Mouse (Mus musculus): ENCODE data around the gene Lrrc20. TPM values are rescaled to one million over a fixed set of nuclear protein-coding genes. Genes with fewer than 3 reads are reported as not detected.

The Lrrc20 gene
- polyA plus RNA-seq, 1 experiment from 2014 or later, result 5.7 TPM

DNA sequence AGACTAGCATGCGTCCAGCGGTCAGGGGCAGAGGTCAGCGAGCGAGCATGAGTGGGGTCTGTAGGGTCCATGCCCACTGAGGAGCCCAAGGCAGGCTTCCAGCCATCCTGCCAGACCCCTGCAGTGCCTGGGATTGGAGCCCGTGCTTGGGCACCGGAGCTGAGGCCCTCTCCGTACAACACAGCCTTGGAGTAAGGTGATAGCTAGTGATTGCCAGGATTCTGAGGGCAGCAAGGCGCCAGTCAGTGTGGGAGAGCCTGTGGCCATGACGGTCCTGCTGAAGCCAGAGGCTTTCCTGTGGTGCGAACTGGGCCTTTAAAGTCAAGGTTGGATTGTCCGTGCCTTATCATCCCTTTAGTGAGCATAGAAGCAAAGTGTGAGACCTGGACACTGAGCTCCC lies 9.2 kb downstream of the Lrrc20 start:
- Histone ChIP-seq H3K4me3 (ENCODE audit: inconsistent target) (no peak overlapping the region), H3K79me2 (ENCODE audit: inconsistent target) (no peaks in the 10 kb centered on the region), H3K36me3 (ENCODE audit: inconsistent target) (no peaks in the 10 kb centered on the region), H3K27ac (no peak overlapping the region)
- 96% methylated on average over 11 of the region's 11 CpGs for WGBS (ENCODE audit: missing documents)

GRCm38 (mm10) chr10:61486551-61487339 lies 11.1 kb downstream of the Lrrc20 start:
- Histone ChIP-seq H3K4me3 (ENCODE audit: inconsistent target) (no peak overlapping the region), H3K27ac (no peak overlapping the region), H3K36me3 (ENCODE audit: inconsistent target) (no peaks in the 10 kb centered on the region), H3K79me2 (ENCODE audit: inconsistent target) (no peaks in the 10 kb centered on the region)
- WGBS (ENCODE audit: missing documents), result 97% methylated on average over 8 of the region's 8 CpGs

GRCm38 (mm10) chr10:61488522-61489110 lies 13.0 kb downstream of the Lrrc20 start:
- Histone ChIP-seq H3K79me2 (ENCODE audit: inconsistent target) (no peaks in the 10 kb centered on the region), H3K4me3 (ENCODE audit: inconsistent target) (no peak overlapping the region), H3K36me3 (ENCODE audit: inconsistent target) (no peaks in the 10 kb centered on the region), H3K27ac (no peak overlapping the region)
- 99% methylated on average over 6 of the region's 6 CpGs for WGBS (ENCODE audit: missing documents)

DNA sequence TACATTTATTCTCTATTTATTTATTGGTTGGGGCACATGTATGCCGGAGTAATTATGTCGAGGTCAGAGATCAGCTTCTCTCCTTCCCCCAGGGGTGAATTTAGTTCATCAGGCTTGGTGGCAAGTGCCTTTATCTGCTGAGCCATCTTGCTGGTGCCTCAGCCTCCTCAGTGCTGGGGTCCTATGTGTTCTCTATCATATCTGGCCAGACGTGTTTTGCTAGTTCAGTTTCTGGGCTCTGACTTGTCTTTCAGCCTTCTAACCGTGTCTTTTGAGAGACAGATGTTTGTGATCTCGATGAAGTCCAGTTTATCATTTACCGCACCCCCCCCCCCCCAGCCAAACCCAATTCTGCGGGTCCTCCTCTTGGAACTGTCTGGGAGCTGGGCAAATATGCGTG lies 16.0 kb downstream of the Lrrc20 start:
- Histone ChIP-seq H3K36me3 (ENCODE audit: inconsistent target) (no peaks in the 10 kb centered on the region), H3K79me2 (ENCODE audit: inconsistent target) (no peaks in the 10 kb centered on the region), H3K27ac (no peak overlapping the region), H3K4me3 (ENCODE audit: inconsistent target) (no peak overlapping the region)
- 53% methylated on average over 8 of the region's 8 CpGs for WGBS (ENCODE audit: missing documents)

GRCm38 (mm10) chr10:61492040-61492439 lies 16.4 kb downstream of the Lrrc20 start:
- H3K4me3 ChIP-seq (ENCODE audit: inconsistent target), result no peak overlapping the region
- WGBS (ENCODE audit: missing documents), result 36% methylated on average over 10 of the region's 11 CpGs
- H3K79me2 ChIP-seq (ENCODE audit: inconsistent target), result no peaks in the 10 kb centered on the region
- no peaks in the 10 kb centered on the region for H3K36me3 ChIP-seq (ENCODE audit: inconsistent target)
- no peak overlapping the region for H3K27ac ChIP-seq

GRCm38 (mm10) chr10:61495461-61495860 lies 19.9 kb downstream of the Lrrc20 start:
- Histone ChIP-seq H3K4me3 (ENCODE audit: inconsistent target) (no peak overlapping the region), H3K36me3 (ENCODE audit: inconsistent target) (no peaks in the 10 kb centered on the region), H3K27ac (no peak overlapping the region), H3K79me2 (ENCODE audit: inconsistent target) (no peaks in the 10 kb centered on the region)
- WGBS (ENCODE audit: missing documents), result 84% methylated on average over 4 of the region's 4 CpGs

- Histone ChIP-seq H3K27ac (no peak overlapping the region), H3K79me2 (ENCODE audit: inconsistent target) (no peaks in the 10 kb centered on the region), H3K36me3 (ENCODE audit: inconsistent target) (no peaks in the 10 kb centered on the region), H3K4me3 (ENCODE audit: inconsistent target) (no peak overlapping the region)
- 68% methylated on average over 9 of the region's 9 CpGs for WGBS (ENCODE audit: missing documents)
Observed at GRCm38 (mm10) chr10:61496231-61496630, 20.6 kb downstream of the Lrrc20 start.

- Histone ChIP-seq H3K4me3 (ENCODE audit: inconsistent target) (no peak overlapping the region), H3K79me2 (ENCODE audit: inconsistent target) (no peaks in the 10 kb centered on the region), H3K27ac (no peak overlapping the region), H3K36me3 (ENCODE audit: inconsistent target) (no peaks in the 10 kb centered on the region)
- 92% methylated on average over 20 of the region's 20 CpGs for WGBS (ENCODE audit: missing documents)
Observed at GRCm38 (mm10) chr10:61499505-61500466, 24.2 kb downstream of the Lrrc20 start.

DNA sequence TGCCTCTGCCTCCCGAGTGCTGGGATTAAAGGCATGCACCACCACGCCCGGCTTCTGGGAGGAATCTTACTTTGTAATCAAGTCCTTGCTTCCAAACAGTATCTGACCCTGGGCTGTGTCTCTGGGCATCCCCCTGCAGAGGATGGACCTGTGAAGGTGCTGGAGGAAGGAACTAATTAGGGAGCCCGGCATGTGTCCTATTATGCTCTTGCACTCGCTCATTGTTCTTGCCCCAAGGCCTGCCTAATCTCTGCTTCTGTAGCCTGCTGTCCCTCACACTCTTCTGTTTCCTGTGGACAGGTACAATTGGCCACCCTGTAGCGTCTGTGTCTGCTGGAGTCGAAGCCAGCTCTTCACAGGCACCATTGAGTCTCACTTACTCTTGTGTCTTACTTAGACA lies 25.2 kb downstream of the Lrrc20 start:
- Histone ChIP-seq H3K27ac (no peak overlapping the region), H3K79me2 (ENCODE audit: inconsistent target) (no peaks in the 10 kb centered on the region), H3K4me3 (ENCODE audit: inconsistent target) (no peak overlapping the region), H3K36me3 (ENCODE audit: inconsistent target) (no peaks in the 10 kb centered on the region)
- 97% methylated on average over 7 of the region's 7 CpGs for WGBS (ENCODE audit: missing documents)

DNA sequence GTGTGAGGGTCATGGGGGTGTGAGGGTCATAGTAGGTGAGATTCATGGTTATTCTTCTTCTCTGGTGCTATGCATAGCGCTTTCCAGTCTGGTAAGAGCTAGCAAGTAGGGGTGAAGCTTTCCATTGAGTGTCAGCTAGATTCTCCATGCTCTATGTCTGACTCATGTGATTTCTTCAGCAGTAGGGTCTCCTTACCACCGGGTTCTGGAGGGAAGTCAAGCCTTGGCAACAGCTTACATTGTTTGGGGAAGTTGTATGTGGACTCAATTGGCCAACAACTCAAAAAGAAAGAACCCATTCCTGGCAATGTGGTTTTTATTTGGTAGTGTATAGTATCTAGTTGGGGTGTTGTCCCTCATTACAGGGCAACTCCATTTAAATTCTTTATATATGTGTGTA lies 28.5 kb downstream of the Lrrc20 start:
- 39% methylated on average over 2 of the region's 2 CpGs for WGBS (ENCODE audit: missing documents)
- H3K27ac ChIP-seq, result no peak overlapping the region
- H3K79me2 ChIP-seq (ENCODE audit: inconsistent target), result no peaks in the 10 kb centered on the region
- no peaks in the 10 kb centered on the region for H3K36me3 ChIP-seq (ENCODE audit: inconsistent target)
- H3K4me3 ChIP-seq (ENCODE audit: inconsistent target), result no peak overlapping the region

- no peak overlapping the region for H3K4me3 ChIP-seq (ENCODE audit: inconsistent target)
- no peak overlapping the region for H3K27ac ChIP-seq
- H3K36me3 ChIP-seq (ENCODE audit: inconsistent target), result no peaks in the 10 kb centered on the region
- H3K79me2 ChIP-seq (ENCODE audit: inconsistent target), result no peaks in the 10 kb centered on the region
- WGBS (ENCODE audit: missing documents), result 97% methylated on average over 7 of the region's 7 CpGs
Observed at GRCm38 (mm10) chr10:61506381-61507200, 31.0 kb downstream of the Lrrc20 start.

- no peak overlapping the region for H3K4me3 ChIP-seq (ENCODE audit: inconsistent target)
- WGBS (ENCODE audit: missing documents), result 90% methylated on average over 5 of the region's 5 CpGs
- H3K79me2 ChIP-seq (ENCODE audit: inconsistent target), result no peaks in the 10 kb centered on the region
- H3K27ac ChIP-seq, result no peak overlapping the region
- H3K36me3 ChIP-seq (ENCODE audit: inconsistent target), result no peaks in the 10 kb centered on the region
Observed at GRCm38 (mm10) chr10:61509873-61510272, 34.3 kb downstream of the Lrrc20 start.

DNA sequence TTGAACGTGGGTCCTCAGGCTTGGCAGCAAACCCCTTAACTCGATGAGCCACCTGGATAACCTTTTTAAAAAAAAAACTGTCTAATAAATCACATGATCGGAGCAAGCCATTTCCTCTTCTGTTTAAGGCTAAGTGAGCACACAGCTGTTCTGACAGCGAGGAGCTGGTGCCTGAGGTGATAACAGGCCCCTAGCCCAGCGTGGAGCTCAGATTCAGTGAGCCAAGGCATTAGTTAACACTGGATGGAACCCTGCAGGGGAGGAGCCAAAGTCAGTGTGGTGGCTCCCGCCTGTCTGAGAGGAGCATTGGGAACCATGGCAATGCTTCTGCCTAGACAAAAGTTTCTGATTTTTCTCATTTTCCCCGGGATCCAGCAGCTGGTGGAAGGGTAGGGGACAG lies 35.2 kb downstream of the Lrrc20 start:
- Histone ChIP-seq H3K79me2 (ENCODE audit: inconsistent target) (no peaks in the 10 kb centered on the region), H3K36me3 (ENCODE audit: inconsistent target) (no peaks in the 10 kb centered on the region), H3K27ac (no peak overlapping the region), H3K4me3 (ENCODE audit: inconsistent target) (no peak overlapping the region)
- WGBS (ENCODE audit: missing documents), result 56% methylated on average over 7 of the region's 7 CpGs

- no peaks in the 10 kb centered on the region for H3K79me2 ChIP-seq (ENCODE audit: inconsistent target)
- WGBS (ENCODE audit: missing documents), result 92% methylated on average over 11 of the region's 11 CpGs
- H3K4me3 ChIP-seq (ENCODE audit: inconsistent target), result no peak overlapping the region
- H3K27ac ChIP-seq, result no peak overlapping the region
- H3K36me3 ChIP-seq (ENCODE audit: inconsistent target), result no peaks in the 10 kb centered on the region
Observed at GRCm38 (mm10) chr10:61512215-61512889, 36.8 kb downstream of the Lrrc20 start.

Measured in macrophage (primary cell).